Mouse (Mus musculus) adrenal gland, adult 18-20 months (tissue): Measurements from ENCODE around the gene Marveld3. TPM values are rescaled to one million over a fixed set of nuclear protein-coding genes. Genes with fewer than 3 reads are reported as not detected.

ENCODE experiments used
- DNase-seq, 2 experiments: peaks; one replicate each; pipeline ENCODE4 v3.0.0; 2021 to 2022; ENCODE audit warnings: low spot score in 2 of 2
- total RNA-seq, 2 experiments: library from RNA; stranded (reverse); gene quantifications; 1 replicate in 1 of 2; 2 replicates in 1 of 2; pipeline ENCODE4 v1.2.3; 2021

The Marveld3 gene
- total RNA-seq, 2 experiments from 2014 or later = 0.19 to 0.23 TPM

GRCm38 (mm10) chr8:109968837-109969236 lies 6.8 kb upstream of the Marveld3 start:
- DNase-seq = no peak

- no peak for DNase-seq
Observed at GRCm38 (mm10) chr8:109964106-109964505, 2.1 kb upstream of the Marveld3 start.

GRCm38 (mm10) chr8:109963421-109963820 lies 1.4 kb upstream of the Marveld3 start:
- DNase-seq = no peak

- DNase-seq = no peak
Observed at GRCm38 (mm10) chr8:109962896-109963295, 893 bp upstream of the Marveld3 start.

GRCm38 (mm10) chr8:109959112-109959511 lies 2.9 kb downstream of the Marveld3 start:
- DNase-seq = no peak

- DNase-seq = no peak
Observed at GRCm38 (mm10) chr8:109958036-109958655, 3.9 kb downstream of the Marveld3 start.

GRCm38 (mm10) chr8:109957167-109958028 lies 4.6 kb downstream of the Marveld3 start:
- DNase-seq = no peak

- no peak for DNase-seq
Observed at GRCm38 (mm10) chr8:109954486-109954948, 7.5 kb downstream of the Marveld3 start.

GRCm38 (mm10) chr8:109952171-109952570 lies 9.8 kb downstream of the Marveld3 start:
- no peak for DNase-seq

GRCm38 (mm10) chr8:109948285-109948564 lies 13.8 kb downstream of the Marveld3 start:
- DNase-seq = no peak

GRCm38 (mm10) chr8:109947447-109948284 lies 14.3 kb downstream of the Marveld3 start:
- DNase-seq = peak in 1 of 2 experiments; percentile 19

GRCm38 (mm10) chr8:109946272-109946671 lies 15.7 kb downstream of the Marveld3 start:
- no peak for DNase-seq

- no peak for DNase-seq
Observed at GRCm38 (mm10) chr8:109945694-109946093, 16.3 kb downstream of the Marveld3 start.

- DNase-seq = no peak
Observed at GRCm38 (mm10) chr8:109945153-109945632, 16.8 kb downstream of the Marveld3 start.

GRCm38 (mm10) chr8:109941606-109942360 lies 20.2 kb downstream of the Marveld3 start:
- DNase-seq = no peak

- DNase-seq = no peak
Observed at GRCm38 (mm10) chr8:109920406-109921390, 41.3 kb downstream of the Marveld3 start.

GRCm38 (mm10) chr8:109917277-109917676 lies 44.7 kb downstream of the Marveld3 start:
- DNase-seq = peak; percentile 16 to 29

- DNase-seq = no peak
Observed at GRCm38 (mm10) chr8:109907376-109907775, 54.6 kb downstream of the Marveld3 start.

- no peak for DNase-seq
Observed at GRCm38 (mm10) chr8:109906907-109907306, 55.1 kb downstream of the Marveld3 start.
